In the genomic region with DNA sequence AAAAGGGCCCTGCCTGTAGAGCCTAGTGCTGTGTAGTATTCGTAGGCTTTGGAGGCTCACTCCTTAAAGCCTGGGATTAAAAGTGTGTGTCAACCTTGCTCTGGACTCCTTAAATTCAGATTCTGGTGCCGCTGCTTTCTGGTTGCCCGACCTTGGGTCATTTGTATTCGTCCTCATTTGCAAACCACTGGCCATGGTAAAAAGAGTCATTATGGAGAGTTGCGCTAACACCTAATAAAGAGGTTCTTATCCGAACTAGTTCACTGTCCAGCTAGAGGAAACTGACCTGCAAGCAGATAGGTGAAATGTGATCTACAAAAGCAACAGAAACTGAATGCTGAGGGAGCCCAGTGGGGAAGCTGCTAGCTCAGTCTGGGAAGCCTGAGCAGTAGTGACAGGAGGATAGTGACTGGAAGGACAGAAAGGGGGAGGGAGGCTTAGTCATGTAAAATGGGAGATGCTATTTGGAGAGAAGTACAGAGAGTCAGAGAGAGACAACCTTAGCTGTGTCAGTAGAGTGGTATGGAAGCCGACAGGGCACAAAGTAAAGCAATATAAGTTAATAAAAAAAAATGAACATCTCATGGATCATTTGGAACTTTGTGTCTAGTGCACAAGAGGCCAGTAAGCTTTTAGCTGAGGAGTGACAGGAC, we compare ENCODE assay signal across 8 mouse cellular contexts. TPM values are rescaled to one million over a fixed set of nuclear protein-coding genes. Genes with fewer than 3 reads are reported as not detected.
A peak's percentile ranks its signal among the peaks of the same experiment; 100 is the strongest.
DNase-seq lines count a peak whose midpoint lies in the region; TF ChIP-seq lines count a peak whose summit lies in the region.

No protein-coding gene starts in this region.

- peak overlapping the region; percentile 45 for H3K9ac ChIP-seq in MEL (ENCODE audit: control insufficient read depth, low read depth, low read length, poor library complexity, severe bottlenecking)

- TF ChIP-seq EP300 in MEL (IDR thresholded peaks at IDR 0.05; ENCODE audit: low read depth in 1 of 2, low read length in 2 of 2): no peak

- H3K36me3 ChIP-seq in heart, embryonic 10.5 days: no peaks in the 10 kb centered on the region
- H3K36me3 ChIP-seq in MEL (ENCODE audit: control insufficient read depth in 1 of 2, insufficient read depth in 2 of 2, low read length in 2 of 2): peaks cover 0 to 43% of the 10 kb centered on the region in 2 experiments; a peak in 2 of 4 replicates
- H3K36me3 ChIP-seq in hindbrain, embryonic 10.5 days: peaks cover 4% of the 10 kb centered on the region; the same call in 1 of the 2 replicates
- H3K36me3 ChIP-seq in midbrain, embryonic 10.5 days: 0 out of 2 replicates have a peak, but pooled peaks cover 7% of the 10 kb centered on the region

- TF ChIP-seq CTCF in MEL (IDR thresholded peaks at IDR 0.05 in 2 of 3, conservative IDR thresholded peaks at IDR 0.05 in 1 of 3; ENCODE audit: control insufficient read depth in 1 of 3, insufficient read depth in 1 of 3, low read depth in 2 of 3, low read length in 3 of 3, poor library complexity in 1 of 3, severe bottlenecking in 1 of 3): no peak

- H3K9me3 ChIP-seq in heart, embryonic 10.5 days: no peaks in the 10 kb centered on the region
- H3K9me3 ChIP-seq in MEL (replicated peaks; ENCODE audit: insufficient read depth, low read length): no peaks in the 10 kb centered on the region
- no peaks in the 10 kb centered on the region for H3K9me3 ChIP-seq in hindbrain, embryonic 10.5 days
- H3K9me3 ChIP-seq in midbrain, embryonic 10.5 days (replicated peaks): no peaks in the 10 kb centered on the region

- intact Hi-C loops in heart, postnatal 36 days (cut with DNase I): loop anchor here (5.0 kb wide), 1 partner anchor 97 kb away; the partner anchor contains the start of gene Thrap3

- H3K4me3 ChIP-seq in heart, embryonic 10.5 days: peak overlapping the region; percentile 98
- peak overlapping the region; percentile 84 to 93 for H3K4me3 ChIP-seq in MEL (ENCODE audit: control insufficient read depth in 1 of 2, insufficient read depth in 1 of 2, low read depth in 2 of 2, low read length in 2 of 2)
- H3K4me3 ChIP-seq in hindbrain, embryonic 10.5 days: peak overlapping the region; percentile 92
- peak overlapping the region; percentile 98 for H3K4me3 ChIP-seq in midbrain, embryonic 10.5 days

- H3K27ac ChIP-seq in heart, embryonic 10.5 days: no peak overlapping the region
- peak overlapping the region; percentile 50 for H3K27ac ChIP-seq in MEL (ENCODE audit: control insufficient read depth, low read depth, low read length)
- H3K27ac ChIP-seq in hindbrain, embryonic 10.5 days: no peak overlapping the region
- no peak overlapping the region for H3K27ac ChIP-seq in midbrain, embryonic 10.5 days (replicated peaks)

- peaks cover 78% of the 10 kb centered on the region for H3K4me1 ChIP-seq in heart, embryonic 10.5 days
- H3K4me1 ChIP-seq in MEL (ENCODE audit: control insufficient read depth in 1 of 2, insufficient read depth in 2 of 2, low read length in 2 of 2): peaks cover 13 to 54% of the 10 kb centered on the region in 2 experiments
- peaks cover 65% of the 10 kb centered on the region for H3K4me1 ChIP-seq in hindbrain, embryonic 10.5 days (replicated peaks)
- H3K4me1 ChIP-seq in midbrain, embryonic 10.5 days: peaks cover 71% of the 10 kb centered on the region

- no peaks in the 10 kb centered on the region for H3K27me3 ChIP-seq in heart, embryonic 10.5 days (ENCODE audit: insufficient read depth, poor library complexity, severe bottlenecking)
- no peaks in the 10 kb centered on the region for H3K27me3 ChIP-seq in MEL (ENCODE audit: control insufficient read depth in 1 of 2, insufficient read depth in 2 of 2, low read length in 2 of 2)
- no peaks in the 10 kb centered on the region for H3K27me3 ChIP-seq in hindbrain, embryonic 10.5 days (ENCODE audit: insufficient read depth, poor library complexity, severe bottlenecking)
- no peaks in the 10 kb centered on the region for H3K27me3 ChIP-seq in midbrain, embryonic 10.5 days (ENCODE audit: low read depth, poor library complexity, severe bottlenecking)

- TF ChIP-seq POLR2A in MEL (IDR thresholded peaks at IDR 0.05; ENCODE audit: control insufficient read depth in 1 of 2, insufficient read depth in 1 of 2, low read depth in 1 of 2, low read length in 2 of 2, poor library complexity in 1 of 2): no peak

- no peak for DNase-seq in heart, embryonic 10.5 days (ENCODE audit: low spot score)
- DNase-seq in heart, postnatal 36 days: no peak
- DNase-seq in MEL (ENCODE audit: low read depth, low spot score): no peak
- no peak for DNase-seq in hindbrain, embryonic 10.5 days (ENCODE audit: low spot score)
- DNase-seq in midbrain, embryonic 10.5 days (ENCODE audit: low spot score): no peak
- DNase-seq in natural killer cell, adult 2 months (ENCODE audit: low spot score in 2 of 2): no peak
- DNase-seq in thymus, postnatal 25 days: no peak
- DNase-seq in thymus, postnatal 36 days: no peak

- H3K79me2 ChIP-seq in MEL (ENCODE audit: control insufficient read depth, insufficient read depth, low read length, poor library complexity): peaks cover 56% of the 10 kb centered on the region

- TF ChIP-seq RAD21 in MEL (IDR thresholded peaks at IDR 0.05; ENCODE audit: low read depth, low read length): no peak

- 59% methylated on average over 7 of the region's 7 CpGs for WGBS in heart, embryonic 10.5 days
- 57% methylated on average over 7 of the region's 7 CpGs for WGBS in hindbrain, embryonic 10.5 days
- 60% methylated on average over 7 of the region's 7 CpGs for WGBS in midbrain, embryonic 10.5 days

TF ChIP-seq in MEL, 35 proteins besides CTCF, POLR2A, EP300 and RAD21 (continues in another document):
- TF ChIP-seq MAFK (IDR thresholded peaks at IDR 0.05; ENCODE audit: borderline replicate concordance, low read depth, low read length): no peak
- TF ChIP-seq ZNF384 (IDR thresholded peaks at IDR 0.05; ENCODE audit: low read depth, low read length): no peak
- TF ChIP-seq CHD2 (IDR thresholded peaks at IDR 0.05; ENCODE audit: low read length): no peak
- TF ChIP-seq TCF12 (IDR thresholded peaks at IDR 0.05; ENCODE audit: low read depth, low read length): no peak
- TF ChIP-seq RCOR1 (IDR thresholded peaks at IDR 0.05; ENCODE audit: low read depth, low read length): no peak
- no peak for TF ChIP-seq MYC (IDR thresholded peaks at IDR 0.05; ENCODE audit: low read depth, low read length)
- no peak for TF ChIP-seq E2F4 (IDR thresholded peaks at IDR 0.05; ENCODE audit: borderline replicate concordance, low read depth, low read length)
- no peak for TF ChIP-seq ELF1 (IDR thresholded peaks at IDR 0.05; ENCODE audit: low read depth, low read length)
- TF ChIP-seq ZC3H11A (IDR thresholded peaks at IDR 0.05; ENCODE audit: low read depth, low read length): no peak
- no peak for TF ChIP-seq MYB (IDR thresholded peaks at IDR 0.05; ENCODE audit: low read depth, low read length)
- no peak for TF ChIP-seq TBP (IDR thresholded peaks at IDR 0.05; ENCODE audit: low read depth, low read length)

RNA-seq across cellular contexts. Expression of gene Stk40, which starts 1.5 kb away (rescaled TPM):
- polyA plus RNA-seq in heart, embryonic 10.5 days (2016; fragmentation: Nextera tagmentation; extraction: Ambion mirVana): 37.7 and 39.0 TPM in 2 replicates
- 10 to 100 TPM; 33.6 to 41.5 TPM for total RNA-seq in heart, postnatal 36 days (2021)
- 16.8 and 30.4 TPM in 2 replicates for total RNA-seq in MEL (2012; rRNA removed)
- polyA plus RNA-seq in MEL (2012; ENCODE audit: insufficient read depth in 1 of 2, insufficient read length in 2 of 2, low read depth in 1 of 2, low replicate concordance in 2 of 2, missing spikeins in 1 of 2): 100 to 1,000 TPM in 1 of 2 experiments, 10 to 100 TPM in 1; 79.4 to 270 TPM
- polyA plus RNA-seq in hindbrain, embryonic 10.5 days (2016; fragmentation: Nextera tagmentation; extraction: Ambion mirVana): 46.9 and 47.2 TPM in 2 replicates
- 45.0 and 48.9 TPM in 2 replicates for polyA plus RNA-seq in midbrain, embryonic 10.5 days (2016; fragmentation: Nextera tagmentation; extraction: Ambion mirVana)

RNA-seq across cellular contexts. Expression of gene Lsm10, which starts 8.8 kb away (rescaled TPM):
- 47.5 and 47.7 TPM in 2 replicates for polyA plus RNA-seq in heart, embryonic 10.5 days (2016; fragmentation: Nextera tagmentation; extraction: Ambion mirVana)
- 10 to 100 TPM; 14.5 to 16.4 TPM for total RNA-seq in heart, postnatal 36 days (2021)
- total RNA-seq in MEL (2012; rRNA removed): 33.9 and 35.0 TPM in 2 replicates
- polyA plus RNA-seq in MEL (2012; ENCODE audit: insufficient read depth in 1 of 2, insufficient read length in 2 of 2, low read depth in 1 of 2, low replicate concordance in 2 of 2, missing spikeins in 1 of 2): 10 to 100 TPM in 1 of 2 experiments, not detected in 1; 49.6 TPM
- 46.8 and 49.1 TPM in 2 replicates for polyA plus RNA-seq in hindbrain, embryonic 10.5 days (2016; fragmentation: Nextera tagmentation; extraction: Ambion mirVana)
- polyA plus RNA-seq in midbrain, embryonic 10.5 days (2016; fragmentation: Nextera tagmentation; extraction: Ambion mirVana): 48.6 and 49.1 TPM in 2 replicates

RNA-seq across cellular contexts. Expression of gene Eva1b, which starts 42.3 kb away (rescaled TPM):
- polyA plus RNA-seq in heart, embryonic 10.5 days (2016; fragmentation: Nextera tagmentation; extraction: Ambion mirVana): 26.3 and 39.5 TPM in 2 replicates
- 10 to 100 TPM; 15.7 to 16.2 TPM for total RNA-seq in heart, postnatal 36 days (2021)
- 9.3 and 9.6 TPM in 2 replicates for total RNA-seq in MEL (2012; rRNA removed)
- polyA plus RNA-seq in MEL (2012; ENCODE audit: insufficient read depth in 1 of 2, insufficient read length in 2 of 2, low read depth in 1 of 2, low replicate concordance in 2 of 2, missing spikeins in 1 of 2): 10 to 100 TPM in 1 of 2 experiments, not detected in 1; 12.2 TPM
- polyA plus RNA-seq in hindbrain, embryonic 10.5 days (2016; fragmentation: Nextera tagmentation; extraction: Ambion mirVana): 29.8 and 35.3 TPM in 2 replicates
- polyA plus RNA-seq in midbrain, embryonic 10.5 days (2016; fragmentation: Nextera tagmentation; extraction: Ambion mirVana): 22.1 and 25.0 TPM in 2 replicates

RNA-seq across cellular contexts. Expression of gene Oscp1, which starts 46.9 kb away (rescaled TPM):
- 8.2 and 9.1 TPM in 2 replicates for polyA plus RNA-seq in heart, embryonic 10.5 days (2016; fragmentation: Nextera tagmentation; extraction: Ambion mirVana)
- total RNA-seq in heart, postnatal 36 days (2021): 1 to 10 TPM; 2.5 to 2.7 TPM
- 4.2 and 5.7 TPM in 2 replicates for total RNA-seq in MEL (2012; rRNA removed)
- 1 to 10 TPM in 1 of 2 experiments, not detected in 1; 7.6 TPM for polyA plus RNA-seq in MEL (2012; ENCODE audit: insufficient read depth in 1 of 2, insufficient read length in 2 of 2, low read depth in 1 of 2, low replicate concordance in 2 of 2, missing spikeins in 1 of 2)
- 27.7 and 30.9 TPM in 2 replicates for polyA plus RNA-seq in hindbrain, embryonic 10.5 days (2016; fragmentation: Nextera tagmentation; extraction: Ambion mirVana)
- polyA plus RNA-seq in midbrain, embryonic 10.5 days (2016; fragmentation: Nextera tagmentation; extraction: Ambion mirVana): 33.2 and 34.7 TPM in 2 replicates

RNA-seq across cellular contexts. Expression of gene Sh3d21, which starts 58.0 kb away (rescaled TPM):
- polyA plus RNA-seq in heart, embryonic 10.5 days (2016; fragmentation: Nextera tagmentation; extraction: Ambion mirVana): 2.0 and 3.1 TPM in 2 replicates
- 1 to 10 TPM; 2.4 to 3.6 TPM for total RNA-seq in heart, postnatal 36 days (2021)
- 0.31 and 0.56 TPM in 2 replicates for total RNA-seq in MEL (2012; rRNA removed)
- polyA plus RNA-seq in MEL (2012; ENCODE audit: insufficient read depth in 1 of 2, insufficient read length in 2 of 2, low read depth in 1 of 2, low replicate concordance in 2 of 2, missing spikeins in 1 of 2): 1 to 10 TPM in 1 of 2 experiments, not detected in 1; 1.3 TPM
- polyA plus RNA-seq in hindbrain, embryonic 10.5 days (2016; fragmentation: Nextera tagmentation; extraction: Ambion mirVana): 1.3 and 2.3 TPM in 2 replicates
- 0.79 and 1.3 TPM in 2 replicates for polyA plus RNA-seq in midbrain, embryonic 10.5 days (2016; fragmentation: Nextera tagmentation; extraction: Ambion mirVana)
